Mouse (Mus musculus) bone marrow, adult 2 months (tissue): ENCODE measurements around the gene Sgcb.

ENCODE experiments used
- CTCF ChIP-seq: fragments of 200-500 bp; IDR thresholded peaks from 2 replicates; pipeline ENCODE4 v1.5.1; 2011; ENCODE audit warnings: low read length, control low read depth; ENCODE audit not compliant: control insufficient read depth, insufficient read depth
- POLR2A ChIP-seq: fragments of 200-500 bp; IDR thresholded peaks from 2 replicates; pipeline ENCODE4 v1.6.1; 2011; ENCODE audit warnings: low read depth, mild to moderate bottlenecking, control low read depth, low read length, borderline replicate concordance; ENCODE audit not compliant: control insufficient read depth

DNA sequence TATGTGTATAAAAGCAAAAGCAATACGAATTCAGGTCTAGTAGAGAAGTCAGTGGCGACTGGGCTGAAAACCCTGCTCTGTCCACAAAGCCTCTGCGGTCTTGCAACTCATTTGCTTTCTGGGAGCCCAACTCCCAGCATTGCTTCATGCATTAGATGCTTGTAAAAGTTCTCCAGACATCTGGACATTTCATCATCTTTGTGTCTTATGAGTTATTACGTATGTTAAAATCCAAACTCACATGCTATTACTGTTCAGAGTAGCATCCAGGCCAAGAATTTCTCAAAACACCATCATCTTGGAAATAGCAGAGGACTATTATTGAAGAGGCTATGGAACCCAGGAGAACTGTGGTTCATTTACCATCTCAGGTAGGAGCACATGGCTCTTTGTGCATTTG is 36.5 kb downstream of the Sgcb start:
- TF ChIP-seq POLR2A: no peak
- TF ChIP-seq CTCF: no peak
